Mouse (Mus musculus): ENCODE measurements around the gene Jph3.

GRCm38 (mm10) chr8:121773876-121774275 is 44.5 kb downstream of the Jph3 start:
- TF ChIP-seq CTCF (IDR thresholded peaks at IDR 0.05; ENCODE audit: low read depth, low read length) (no peak), POLR2A (IDR thresholded peaks at IDR 0.05; ENCODE audit: extremely low read depth, insufficient read depth, low read length) (no peak)

Data from liver, adult 2 months (tissue).